Mouse (Mus musculus) bone marrow macrophage, adult 2 months (primary cell): ENCODE results near the gene Plekhm2.

Experiments used
- CTCF ChIP-seq: IDR thresholded peaks from 2 replicates; pipeline ENCODE4 v1.5.1; 2012; ENCODE audit warnings: low read depth, mild to moderate bottlenecking, low read length, moderate library complexity
- POLR2A ChIP-seq: IDR thresholded peaks from 2 replicates; pipeline ENCODE4 v1.6.1; 2012; ENCODE audit warnings: mild to moderate bottlenecking, low read depth, low read length, borderline replicate concordance

DNA sequence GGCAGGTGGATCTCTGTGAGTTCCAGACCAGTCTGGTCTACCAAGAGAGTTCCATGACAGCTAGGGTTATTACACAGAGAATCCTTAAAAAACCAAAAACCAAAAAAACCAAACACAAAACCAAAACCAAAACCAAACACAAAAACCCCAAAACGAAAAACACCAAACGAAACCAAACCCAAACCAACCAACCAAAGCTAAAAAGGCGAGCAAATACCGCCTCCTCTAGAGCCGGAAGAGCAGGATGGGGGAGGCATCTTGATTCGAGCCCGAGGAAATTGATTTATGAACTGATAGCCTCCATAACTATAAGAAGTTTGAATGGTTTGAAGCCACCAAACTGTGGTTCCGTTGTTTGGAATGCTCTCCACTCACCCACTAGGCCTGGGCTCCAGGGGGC lies 80.8 kb downstream of the Plekhm2 start:
- no peak for TF ChIP-seq CTCF
- TF ChIP-seq POLR2A, result no peak
